Mouse (Mus musculus) heart, embryonic 14.5 days (tissue): ENCODE results near the gene Comtd1. TPM values are rescaled to one million over a fixed set of nuclear protein-coding genes. Genes with fewer than 3 reads are reported as not detected.

Experiments used
- ATAC-seq: fragments of 200-750 bp; cut with Nextera tagmentation; 2 replicates; pipeline ENCODE4 v1.8.0; 2017; ENCODE audit warnings: low read depth, moderate TSS enrichment; ENCODE audit not compliant: insufficient number of reproducible peaks, insufficient read depth, low FRiP score
- H3K27ac ChIP-seq, 2 experiments: fragments of 200-500 bp in 1 of 2; fragments of 300-500 bp in 1 of 2; sonication (generic) in 1 of 2; replicated peaks in 1 of 2; 2 replicates each; pipeline ENCODE4 v1.5.1; 2012 to 2014; ENCODE audit warnings: low read depth in 2 of 2, low read length in 2 of 2, control low read depth in 1 of 2, mild to moderate bottlenecking in 1 of 2, mixed read lengths in 1 of 2; ENCODE audit not compliant: control insufficient read depth in 1 of 2, insufficient read depth in 1 of 2
- H3K27me3 ChIP-seq: fragments of 300-500 bp; sonication (generic); 2 replicates; pipeline ENCODE4 v1.6.1; 2014; ENCODE audit warnings: mild to moderate bottlenecking, low read length, control low read depth; ENCODE audit not compliant: control insufficient read depth, insufficient read depth
- H3K36me3 ChIP-seq: fragments of 300-500 bp; sonication (generic); 2 replicates; pipeline ENCODE4 v1.6.1; 2014; ENCODE audit warnings: mild to moderate bottlenecking, control low read depth, low read length, mixed read lengths; ENCODE audit not compliant: control insufficient read depth, insufficient read depth
- H3K4me1 ChIP-seq, 2 experiments: fragments of 200-500 bp in 1 of 2; fragments of 300-500 bp in 1 of 2; sonication (generic) in 1 of 2; 2 replicates each; pipeline ENCODE4 v1.6.1; 2012 to 2014; ENCODE audit warnings: low read length in 2 of 2, control low read depth in 1 of 2, mixed read lengths in 1 of 2; ENCODE audit not compliant: control insufficient read depth in 2 of 2, insufficient read depth in 2 of 2
- H3K4me2 ChIP-seq: fragments of 300-500 bp; sonication (generic); 2 replicates; pipeline ENCODE4 v1.6.1; 2014; ENCODE audit warnings: mild to moderate bottlenecking, low read length
- H3K4me3 ChIP-seq, 2 experiments: fragments of 200-500 bp in 1 of 2; fragments of 300-500 bp in 1 of 2; sonication (generic) in 1 of 2; 2 replicates each; pipeline ENCODE4 v1.5.1; 2012 to 2014; ENCODE audit warnings: low read length in 2 of 2, mild to moderate bottlenecking in 2 of 2, control low read depth in 1 of 2, low read depth in 1 of 2, moderate library complexity in 1 of 2; ENCODE audit not compliant: control insufficient read depth in 1 of 2, insufficient read depth in 1 of 2
- H3K9ac ChIP-seq: fragments of 300-500 bp; sonication (generic); 2 replicates; pipeline ENCODE4 v1.6.1; 2014; ENCODE audit warnings: mild to moderate bottlenecking, low read length
- H3K9me3 ChIP-seq: fragments of 300-500 bp; sonication (generic); 2 replicates; pipeline ENCODE4 v1.6.1; 2016; ENCODE audit warnings: low read length, control low read depth; ENCODE audit not compliant: control insufficient read depth
- WGBS: fragments of 180-500 bp; shearing (Covaris S2); extraction: QIAGEN DNeasy Blood & Tissue Kit; methylation state at CpG from one replicate; pipeline ENCODE4 v1.1.7; 2014; 5-methylcytosine and 5-hydroxymethylcytosine counted together
- polyA plus RNA-seq: library from polyadenylated mRNA; unstranded; fragments of >200 nt; fragmentation: Nextera tagmentation; extraction: Ambion mirVana; gene quantifications from 2 replicates; pipeline ENCODE4 v1.2.1, GENCODE M21; 2014

Comtd1 gene
- polyA plus RNA-seq: 41.0 and 47.1 TPM in 2 replicates

DNA sequence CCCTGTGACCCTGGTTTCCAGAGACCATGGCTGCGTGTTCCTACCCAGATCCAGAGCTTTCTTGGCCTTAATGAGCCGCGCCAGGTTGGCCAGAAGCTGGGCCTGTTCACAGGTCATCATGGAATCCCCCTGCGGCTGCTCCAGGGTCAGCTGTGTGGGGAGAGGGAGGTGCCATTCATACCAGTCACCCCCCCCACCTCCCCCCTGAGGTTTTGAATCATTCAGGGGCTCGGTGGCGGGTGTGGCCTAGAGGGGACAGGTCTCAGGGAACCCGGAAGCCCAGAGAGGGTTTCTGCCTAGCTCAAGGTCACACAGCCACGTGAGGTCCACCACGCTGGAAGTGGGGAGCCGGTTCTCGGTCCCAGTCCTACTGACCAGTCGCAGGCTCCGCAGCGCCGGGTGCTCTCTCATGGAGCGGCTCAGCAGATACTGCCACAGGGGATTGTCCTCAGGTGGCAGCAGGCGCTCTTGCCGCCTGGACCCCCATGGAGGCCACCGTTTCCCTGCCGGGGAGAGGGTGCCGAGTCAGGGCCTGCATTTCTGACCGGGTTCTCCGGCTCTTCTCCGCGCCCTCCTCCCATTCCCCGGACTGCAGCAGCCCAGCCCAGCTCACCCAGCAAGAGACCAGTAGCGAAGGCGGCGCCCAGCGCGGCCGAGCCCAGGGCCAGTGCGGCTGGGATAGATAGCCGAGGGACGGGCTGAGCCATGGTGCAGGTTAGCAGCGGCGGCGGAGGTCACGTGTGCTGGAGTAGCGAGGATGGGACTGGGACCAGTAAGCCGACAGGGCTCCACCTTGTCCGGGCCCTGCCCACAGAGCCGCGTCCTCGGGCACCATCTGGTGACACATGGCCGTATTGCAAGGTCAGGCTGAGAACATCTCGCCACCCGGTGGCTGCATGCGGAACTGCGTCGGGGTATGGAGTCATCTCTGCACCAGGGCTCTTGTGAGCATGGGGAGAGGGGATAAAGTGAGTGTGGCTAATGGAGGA, at the start of gene Comtd1:
TSS of gene Comtd1 (minus strand) at position 812 of the 989 bp plus-strand sequence.
- Histone ChIP-seq H3K4me2 (peak within 1 kb of the TSS; percentile 69), H3K27me3 (no peaks in the 10 kb centered on the region)
- peak; percentile 85 for ATAC-seq

DNA sequence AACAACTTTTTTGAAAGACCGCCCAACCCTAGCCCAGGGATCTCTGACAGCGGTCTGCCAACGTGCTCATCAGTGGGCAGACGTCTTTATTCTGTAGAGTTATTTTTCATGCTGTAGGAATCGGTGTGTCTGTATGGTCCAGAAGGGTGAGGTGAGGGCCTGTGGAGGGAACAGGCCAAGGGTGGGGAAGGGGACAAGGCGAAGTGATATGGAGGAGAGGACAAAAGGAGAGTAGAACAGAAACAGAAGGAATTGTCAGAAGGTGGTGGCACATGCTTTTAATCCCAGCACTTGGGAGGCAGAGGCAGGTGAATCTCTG, 43.5 kb upstream of the Comtd1 start:
- 80% methylated on average over 6 of the region's 6 CpGs for whole genome bisulfite sequencing
- Histone ChIP-seq H3K4me3 (no peak overlapping the region), H3K9me3 (no peaks in the 10 kb centered on the region), H3K27me3 (no peaks in the 10 kb centered on the region), H3K36me3 (no peaks in the 10 kb centered on the region), H3K4me2 (no peak overlapping the region), H3K9ac (no peak overlapping the region), H3K4me1 (peaks cover 9 to 10% of the 10 kb centered on the region in 2 experiments; a peak in 3 of 4 replicates), H3K27ac (no peak overlapping the region)
- ATAC-seq: no peak

More for the DNA sequence above, at the start of gene Comtd1:
- Histone ChIP-seq H3K4me3 (peak within 1 kb of the TSS; percentile 82 to 85), H3K27ac (peak within 1 kb of the TSS; percentile 63 to 86), H3K4me1 (peaks cover 15% of the 10 kb centered on the region in 2 experiments), H3K36me3 (peaks cover 36% of the 10 kb centered on the region), H3K9ac (peak within 1 kb of the TSS; percentile 87), H3K9me3 (no peaks in the 10 kb centered on the region)
- under 1% methylated on average over 51 of the region's 51 CpGs for WGBS

DNA sequence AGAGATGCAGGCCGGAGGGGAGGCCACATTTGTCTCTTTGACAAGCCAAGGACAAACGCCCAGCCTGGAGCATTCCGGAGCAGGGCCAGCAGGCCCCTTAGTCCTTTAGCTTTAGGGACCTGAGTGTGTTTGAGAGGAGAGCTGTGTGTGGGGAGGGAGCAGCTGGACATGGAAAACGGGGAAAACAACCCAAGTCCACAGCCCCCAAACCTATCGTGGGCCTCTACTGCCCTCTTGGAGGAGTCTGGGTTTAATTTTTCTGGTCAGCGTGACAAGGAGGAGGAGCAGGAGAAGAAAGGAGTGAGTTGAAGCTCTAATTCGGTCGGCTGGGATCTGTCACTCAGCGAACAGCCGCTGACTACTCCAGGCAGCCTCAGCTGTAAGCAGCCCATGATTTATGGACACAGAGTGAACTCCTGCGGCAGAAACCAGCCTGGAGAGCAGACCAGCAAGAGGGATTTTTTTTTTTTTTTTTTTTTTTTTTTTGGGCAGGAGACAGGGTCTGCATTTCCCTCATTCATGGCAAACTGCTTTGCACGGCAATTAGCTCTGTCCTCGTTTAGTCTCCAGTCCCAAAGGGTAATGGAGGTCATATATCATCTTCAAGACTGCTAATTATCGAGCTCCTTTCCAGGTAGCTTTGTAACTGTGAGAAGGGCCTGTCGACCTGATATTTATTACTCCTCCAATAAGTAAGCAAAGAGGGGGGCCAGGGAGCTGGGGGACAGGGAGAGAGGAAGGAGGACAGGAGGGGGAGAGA, 43.0 kb upstream of the Comtd1 start:
- Histone ChIP-seq H3K4me3 (peak overlapping the region in 1 of 2 experiments; percentile 16; a peak in 1 of 4 replicates), H3K27me3 (no peaks in the 10 kb centered on the region), H3K9ac (peak overlapping the region; percentile 32), H3K9me3 (no peaks in the 10 kb centered on the region), H3K4me1 (peaks cover 9 to 10% of the 10 kb centered on the region in 2 experiments; a peak in 3 of 4 replicates), H3K4me2 (peak overlapping the region; percentile 44), H3K27ac (peak overlapping the region; percentile 42 to 80; a peak in 3 of 4 replicates), H3K36me3 (no peaks in the 10 kb centered on the region)
- 26% methylated on average over 15 of the region's 15 CpGs for WGBS
- ATAC-seq: no peak

DNA sequence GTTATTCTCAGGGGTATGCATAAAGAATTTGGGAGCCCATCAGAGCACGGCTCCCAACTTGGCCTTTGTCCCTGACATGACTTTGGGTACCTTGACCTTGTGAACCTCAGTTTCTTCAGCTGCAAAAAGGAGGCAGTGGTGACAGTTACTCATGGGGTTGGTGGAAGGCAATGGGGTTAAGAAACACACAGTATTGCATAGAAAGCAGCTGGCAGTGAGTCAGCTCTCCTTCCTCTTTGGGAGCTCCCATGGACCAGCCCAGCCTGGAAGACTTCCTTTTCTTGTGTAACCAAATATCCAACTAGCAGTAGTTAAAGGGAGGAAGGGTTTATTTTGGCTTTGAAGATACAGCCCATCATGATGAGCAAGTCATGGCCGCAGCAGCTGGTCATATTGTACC, 41.7 kb upstream of the Comtd1 start:
- Histone ChIP-seq H3K4me3 (no peak overlapping the region), H3K9me3 (no peaks in the 10 kb centered on the region), H3K27me3 (no peaks in the 10 kb centered on the region), H3K36me3 (no peaks in the 10 kb centered on the region), H3K27ac (no peak overlapping the region), H3K4me1 (peaks cover 9 to 10% of the 10 kb centered on the region in 2 experiments; a peak in 3 of 4 replicates), H3K4me2 (no peak overlapping the region), H3K9ac (no peak overlapping the region)
- no peak for ATAC-seq
- WGBS: 81% methylated on average over 2 of the region's 2 CpGs

DNA sequence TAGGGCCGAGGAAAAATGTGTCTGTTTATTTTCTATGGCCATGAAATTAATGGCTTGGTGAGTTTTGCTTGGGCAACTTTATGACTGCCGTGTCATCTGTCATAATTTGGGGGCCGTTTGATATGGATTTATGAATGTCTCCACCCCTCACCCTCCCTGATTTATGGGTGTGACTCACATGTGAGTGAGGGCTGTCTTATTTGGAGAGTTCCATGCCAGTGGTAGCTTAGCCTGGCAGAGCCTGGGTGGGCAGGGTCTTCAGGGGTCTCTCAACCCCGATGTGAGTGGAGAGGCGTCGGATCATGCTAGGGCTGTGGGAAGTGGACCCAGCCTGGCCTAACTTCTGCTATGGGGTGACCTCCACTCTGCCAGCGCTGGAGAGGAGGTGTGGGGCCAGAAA, 18.0 kb upstream of the Comtd1 start:
- Histone ChIP-seq H3K4me2 (no peak overlapping the region), H3K36me3 (no peaks in the 10 kb centered on the region), H3K4me3 (no peak overlapping the region), H3K27ac (no peak overlapping the region), H3K27me3 (no peaks in the 10 kb centered on the region), H3K4me1 (no peaks in the 10 kb centered on the region), H3K9me3 (no peaks in the 10 kb centered on the region), H3K9ac (no peak overlapping the region)
- no peak for ATAC-seq
- WGBS: 88% methylated on average over 7 of the region's 7 CpGs

DNA sequence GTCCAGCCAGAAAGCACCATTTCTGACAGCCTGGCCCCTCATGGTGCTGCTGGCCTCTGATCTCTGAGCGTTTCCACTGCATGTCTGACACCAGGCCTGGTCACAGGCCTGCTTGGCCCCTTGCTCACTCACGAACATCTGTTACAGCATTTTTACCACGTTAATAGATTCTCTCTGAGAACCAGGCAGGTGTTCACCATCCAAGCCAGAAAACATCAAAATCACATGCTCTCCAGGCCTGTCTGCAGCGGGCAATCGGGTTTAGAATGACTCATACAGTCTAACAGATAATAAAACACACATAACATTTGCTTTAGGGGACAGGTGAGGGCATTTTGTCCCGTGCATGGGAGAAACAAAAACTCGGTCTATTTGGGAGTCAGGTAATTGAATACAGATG, 17.5 kb upstream of the Comtd1 start:
- H3K4me2 ChIP-seq: no peak overlapping the region
- no peaks in the 10 kb centered on the region for H3K27me3 ChIP-seq
- H3K36me3 ChIP-seq: no peaks in the 10 kb centered on the region
- WGBS: 54% methylated on average over 7 of the region's 7 CpGs
- H3K9ac ChIP-seq: no peak overlapping the region
- H3K4me3 ChIP-seq: no peak overlapping the region
- no peak overlapping the region for H3K27ac ChIP-seq
- no peaks in the 10 kb centered on the region for H3K9me3 ChIP-seq
- H3K4me1 ChIP-seq: no peaks in the 10 kb centered on the region
- no peak for ATAC-seq

DNA sequence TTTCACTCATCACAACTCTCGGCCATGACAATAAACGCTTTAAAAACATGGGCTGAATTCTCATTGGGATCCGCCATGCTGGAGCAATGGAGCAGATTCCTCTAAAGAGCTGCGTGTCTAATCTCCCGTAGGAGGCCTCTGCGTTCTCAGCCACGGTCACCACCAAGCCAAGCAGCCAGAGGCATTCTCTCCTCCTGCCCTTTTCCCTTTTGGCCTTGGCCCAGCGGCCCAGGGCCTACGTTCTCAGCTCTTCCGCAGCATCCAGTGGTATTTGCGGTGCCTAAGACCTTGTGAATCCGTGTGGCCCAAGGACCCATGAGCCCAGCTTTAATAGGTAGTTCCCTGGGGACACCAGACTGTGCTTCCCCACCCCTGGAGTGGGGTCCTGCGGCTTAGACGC, 8.1 kb upstream of the Comtd1 start:
- no peak for ATAC-seq
- Histone ChIP-seq H3K9me3 (no peaks in the 10 kb centered on the region), H3K27me3 (no peaks in the 10 kb centered on the region), H3K27ac (no peak overlapping the region), H3K4me2 (no peak overlapping the region), H3K36me3 (no peaks in the 10 kb centered on the region), H3K9ac (no peak overlapping the region), H3K4me1 (peaks cover 10 to 11% of the 10 kb centered on the region in 2 experiments; a peak in 3 of 4 replicates), H3K4me3 (no peak overlapping the region)
- 83% methylated on average over 14 of the region's 14 CpGs for WGBS
